Mouse (Mus musculus): ENCODE measurements around the gene Hrg. TPM values are rescaled to one million over a fixed set of nuclear protein-coding genes. Genes with fewer than 3 reads are reported as not detected.
"Not testable (repeated sequence)": the region's sequence is repeated elsewhere in the genome, so short reads cannot be mapped to it uniquely, and the experiment has no call there.

Hrg gene
- polyA plus RNA-seq, 1 experiment: not detected

GRCm38 (mm10) chr16:22919971-22920854 is 30.7 kb upstream of the Hrg start:
- 61% methylated on average over 18 of the region's 18 CpGs for WGBS
- no peak overlapping the region for H3K4me3 ChIP-seq (ENCODE audit: insufficient read depth, low read depth, low read length)
- TF ChIP-seq POLR2A (IDR thresholded peaks at IDR 0.05; ENCODE audit: insufficient read depth, low read depth, low read length): no peak
- no peak for TF ChIP-seq CTCF (IDR thresholded peaks at IDR 0.05; ENCODE audit: insufficient read depth, low read depth, low read length)
- peaks cover 9% of the 10 kb centered on the region; the same call in 1 of the 2 replicates for H3K4me1 ChIP-seq (ENCODE audit: control insufficient read depth, insufficient read depth, low read length)
- no peak overlapping the region for H3K27ac ChIP-seq (ENCODE audit: insufficient read depth, low read depth, low read length)

GRCm38 (mm10) chr16:22921761-22922160 is 29.1 kb upstream of the Hrg start:
- 96% methylated on average over 5 of the region's 5 CpGs for WGBS
- no peak overlapping the region for H3K4me3 ChIP-seq (ENCODE audit: insufficient read depth, low read depth, low read length)
- H3K27ac ChIP-seq (ENCODE audit: insufficient read depth, low read depth, low read length): no peak overlapping the region
- peaks cover 9% of the 10 kb centered on the region; the same call in 1 of the 2 replicates for H3K4me1 ChIP-seq (ENCODE audit: control insufficient read depth, insufficient read depth, low read length)
- TF ChIP-seq POLR2A (IDR thresholded peaks at IDR 0.05; ENCODE audit: insufficient read depth, low read depth, low read length) (no peak), CTCF (IDR thresholded peaks at IDR 0.05; ENCODE audit: insufficient read depth, low read depth, low read length) (no peak)

- no peak for TF ChIP-seq POLR2A (IDR thresholded peaks at IDR 0.05; ENCODE audit: insufficient read depth, low read depth, low read length)
- TF ChIP-seq CTCF (IDR thresholded peaks at IDR 0.05; ENCODE audit: insufficient read depth, low read depth, low read length): no peak
- WGBS: 87% methylated on average over 4 of the region's 4 CpGs
These were observed 28.4 kb upstream of the Hrg start for GRCm38 (mm10) chr16:22922433-22922832.

GRCm38 (mm10) chr16:22929575-22929974 is 21.3 kb upstream of the Hrg start:
- no peak for TF ChIP-seq CTCF (IDR thresholded peaks at IDR 0.05; ENCODE audit: insufficient read depth, low read depth, low read length)
- TF ChIP-seq POLR2A (IDR thresholded peaks at IDR 0.05; ENCODE audit: insufficient read depth, low read depth, low read length): no peak
- WGBS: 43% methylated on average over 6 of the region's 6 CpGs
- Histone ChIP-seq H3K4me1 (ENCODE audit: control insufficient read depth, insufficient read depth, low read length) (no peaks in the 10 kb centered on the region), H3K4me3 (ENCODE audit: insufficient read depth, low read depth, low read length) (no peak overlapping the region), H3K27ac (ENCODE audit: insufficient read depth, low read depth, low read length) (no peak overlapping the region)

More at GRCm38 (mm10) chr16:22922433-22922832, 28.4 kb upstream of the Hrg start:
- H3K4me3 ChIP-seq (ENCODE audit: insufficient read depth, low read depth, low read length): no peak overlapping the region
- peaks cover 9% of the 10 kb centered on the region; the same call in 1 of the 2 replicates for H3K4me1 ChIP-seq (ENCODE audit: control insufficient read depth, insufficient read depth, low read length)
- H3K27ac ChIP-seq (ENCODE audit: insufficient read depth, low read depth, low read length): no peak overlapping the region

GRCm38 (mm10) chr16:22931431-22932200 is 19.3 kb upstream of the Hrg start:
- Histone ChIP-seq H3K4me3 (ENCODE audit: insufficient read depth, low read depth, low read length) (no peak overlapping the region), H3K4me1 (ENCODE audit: control insufficient read depth, insufficient read depth, low read length) (no peaks in the 10 kb centered on the region), H3K27ac (ENCODE audit: insufficient read depth, low read depth, low read length) (no peak overlapping the region)
- TF ChIP-seq POLR2A (IDR thresholded peaks at IDR 0.05; ENCODE audit: insufficient read depth, low read depth, low read length) (no peak), CTCF (IDR thresholded peaks at IDR 0.05; ENCODE audit: insufficient read depth, low read depth, low read length) (no peak)
- 90% methylated on average over 11 of the region's 11 CpGs for WGBS

- H3K4me3 ChIP-seq (ENCODE audit: insufficient read depth, low read depth, low read length): no peak overlapping the region
- no peaks in the 10 kb centered on the region for H3K4me1 ChIP-seq (ENCODE audit: control insufficient read depth, insufficient read depth, low read length)
- H3K27ac ChIP-seq (ENCODE audit: insufficient read depth, low read depth, low read length): no peak overlapping the region
- WGBS: 89% methylated on average over 12 of the region's 12 CpGs
- TF ChIP-seq POLR2A (IDR thresholded peaks at IDR 0.05; ENCODE audit: insufficient read depth, low read depth, low read length) (no peak), CTCF (IDR thresholded peaks at IDR 0.05; ENCODE audit: insufficient read depth, low read depth, low read length) (no peak)
These were observed 13.2 kb upstream of the Hrg start for GRCm38 (mm10) chr16:22937631-22938030.

GRCm38 (mm10) chr16:22938541-22938940 is 12.3 kb upstream of the Hrg start:
- Histone ChIP-seq H3K27ac (ENCODE audit: insufficient read depth, low read depth, low read length) (no peak overlapping the region), H3K4me3 (ENCODE audit: insufficient read depth, low read depth, low read length) (no peak overlapping the region), H3K4me1 (ENCODE audit: control insufficient read depth, insufficient read depth, low read length) (no peaks in the 10 kb centered on the region)
- no peak for TF ChIP-seq CTCF (IDR thresholded peaks at IDR 0.05; ENCODE audit: insufficient read depth, low read depth, low read length)
- no peak for TF ChIP-seq POLR2A (IDR thresholded peaks at IDR 0.05; ENCODE audit: insufficient read depth, low read depth, low read length)
- WGBS: 78% methylated on average over 2 of the region's 2 CpGs

GRCm38 (mm10) chr16:22939120-22939695 is 11.7 kb upstream of the Hrg start:
- no peak overlapping the region for H3K4me3 ChIP-seq (ENCODE audit: insufficient read depth, low read depth, low read length)
- no peak for TF ChIP-seq CTCF (IDR thresholded peaks at IDR 0.05; ENCODE audit: insufficient read depth, low read depth, low read length)
- WGBS: 84% methylated on average over 8 of the region's 8 CpGs
- H3K27ac ChIP-seq (ENCODE audit: insufficient read depth, low read depth, low read length): no peak overlapping the region
- no peaks in the 10 kb centered on the region for H3K4me1 ChIP-seq (ENCODE audit: control insufficient read depth, insufficient read depth, low read length)

- not testable (repeated sequence) for H3K27ac ChIP-seq (ENCODE audit: insufficient read depth, low read depth, low read length); H3K4me3 ChIP-seq (ENCODE audit: insufficient read depth, low read depth, low read length); H3K4me1 ChIP-seq (ENCODE audit: control insufficient read depth, insufficient read depth, low read length)
These were observed 8.9 kb upstream of the Hrg start for GRCm38 (mm10) chr16:22941825-22942476.
